Mouse (Mus musculus) midbrain, embryonic 14.5 days (tissue): Measurements from ENCODE around the gene S1pr5. TPM values are rescaled to one million over a fixed set of nuclear protein-coding genes. Genes with fewer than 3 reads are reported as not detected.
A peak's percentile ranks its signal among the peaks of the same experiment; 100 is the strongest.
"Not testable (repeated sequence)": the region's sequence is repeated elsewhere in the genome, so short reads cannot be mapped to it uniquely, and the experiment has no call there.

Experiments used
- ATAC-seq: fragments of 200-750 bp; cut with Nextera tagmentation; 2 replicates; pipeline ENCODE4 v1.8.0; 2017; ENCODE audit warnings: moderate number of reproducible peaks, moderate library complexity; ENCODE audit not compliant: low FRiP score, low TSS enrichment
- DNase-seq: peaks from one replicate; pipeline ENCODE4 v3.0.0-alpha.2; 2015
- H3K27ac ChIP-seq: fragments of 300-500 bp; sonication (generic); replicated peaks from 2 replicates; pipeline ENCODE4 v1.5.1; 2014; ENCODE audit warnings: mild to moderate bottlenecking, low read depth, low read length, moderate library complexity
- H3K27me3 ChIP-seq: fragments of 300-500 bp; sonication (generic); 2 replicates; pipeline ENCODE4 v1.6.1; 2014; ENCODE audit warnings: low read length, control low read depth, mixed read lengths; ENCODE audit not compliant: control insufficient read depth, insufficient read depth
- H3K36me3 ChIP-seq: fragments of 300-500 bp; sonication (generic); 2 replicates; pipeline ENCODE4 v1.6.1; 2014; ENCODE audit warnings: low read length, control low read depth; ENCODE audit not compliant: control insufficient read depth, insufficient read depth
- H3K4me1 ChIP-seq: fragments of 300-500 bp; sonication (generic); 2 replicates; pipeline ENCODE4 v1.6.1; 2014; ENCODE audit warnings: mild to moderate bottlenecking, antibody characterized with exemption, low read length, control low read depth; ENCODE audit not compliant: control insufficient read depth, insufficient read depth
- H3K4me2 ChIP-seq: fragments of 300-500 bp; sonication (generic); 2 replicates; pipeline ENCODE4 v1.6.1; 2014; ENCODE audit warnings: mild to moderate bottlenecking, low read length, moderate library complexity
- H3K4me3 ChIP-seq: fragments of 300-500 bp; sonication (generic); replicated peaks from 2 replicates; pipeline ENCODE4 v1.5.1; 2014; ENCODE audit warnings: low read depth, low read length
- H3K9ac ChIP-seq: fragments of 300-500 bp; sonication (generic); replicated peaks from 2 replicates; pipeline ENCODE4 v1.6.1; 2014; ENCODE audit warnings: mild to moderate bottlenecking, low read length, moderate library complexity
- H3K9me3 ChIP-seq: fragments of 300-500 bp; sonication (generic); 2 replicates; pipeline ENCODE4 v1.6.1; 2016; ENCODE audit warnings: low read length, control low read depth, mixed read lengths; ENCODE audit not compliant: control insufficient read depth
- WGBS: fragments of 180-500 bp; shearing (Covaris S2); extraction: QIAGEN DNeasy Blood & Tissue Kit; methylation state at CpG from one replicate; pipeline ENCODE4 v1.1.7; 2014; 5-methylcytosine and 5-hydroxymethylcytosine counted together
- polyA plus RNA-seq: library from polyadenylated mRNA; unstranded; fragments of >200 nt; fragmentation: Nextera tagmentation; extraction: Ambion mirVana; gene quantifications from 2 replicates; pipeline ENCODE4 v1.2.1, GENCODE M21; 2014

Gene S1pr5
- polyA plus RNA-seq, 1 experiment from 2014 or later: 2.3 TPM

DNA sequence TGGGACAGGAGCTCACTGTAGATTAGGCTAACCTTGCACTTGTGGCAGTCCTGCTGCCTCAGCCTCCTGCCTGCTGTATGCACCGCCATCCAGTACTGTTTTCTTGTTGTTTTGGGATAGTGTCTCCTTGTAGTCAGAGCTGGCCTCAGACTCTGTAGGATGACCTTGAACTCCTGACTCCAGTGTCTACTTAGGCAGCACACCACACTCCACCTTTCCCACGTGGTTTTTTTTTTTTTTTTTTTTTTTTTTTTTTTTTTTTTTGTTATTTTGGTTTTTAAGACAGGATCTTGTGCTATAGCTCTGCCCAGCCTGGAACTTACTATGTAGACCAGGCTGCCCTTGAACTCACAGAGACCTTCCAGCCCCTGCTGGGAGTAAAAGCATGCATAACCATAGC is 39.6 kb downstream of the S1pr5 start:
- H3K27ac ChIP-seq: no peak overlapping the region
- H3K27me3 ChIP-seq: no peaks in the 10 kb centered on the region
- no peak for DNase-seq
- H3K36me3 ChIP-seq: peaks cover 42% of the 10 kb centered on the region
- no peaks in the 10 kb centered on the region for H3K4me1 ChIP-seq
- H3K4me3 ChIP-seq: no peak overlapping the region
- H3K4me2 ChIP-seq: no peak overlapping the region
- H3K9me3 ChIP-seq: no peaks in the 10 kb centered on the region
- ATAC-seq: no peak
- 69% methylated on average over 2 of the region's 2 CpGs for WGBS
- H3K9ac ChIP-seq: no peak overlapping the region

DNA sequence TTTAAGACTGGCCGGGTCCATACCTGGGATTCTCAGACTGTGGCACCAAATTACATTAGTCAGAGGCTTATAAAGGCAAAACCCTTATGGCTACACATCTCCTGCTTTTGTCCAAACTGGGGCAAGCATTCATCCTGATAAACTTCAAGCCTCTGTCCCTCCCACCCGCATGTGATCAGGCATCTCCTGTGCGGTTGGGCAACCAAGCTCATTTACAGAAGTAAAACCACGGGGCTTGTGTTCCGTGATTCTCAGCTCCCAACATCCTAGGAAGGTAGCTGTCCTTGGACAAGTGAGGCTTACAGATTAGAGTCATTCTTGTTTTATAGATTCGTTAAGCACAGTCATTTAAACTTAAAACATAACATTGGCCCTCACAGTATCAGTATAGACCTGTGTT is 41.4 kb downstream of the S1pr5 start:
- DNase-seq (no peak), ATAC-seq (no peak)
- H3K27me3 ChIP-seq: no peaks in the 10 kb centered on the region
- H3K4me1 ChIP-seq: no peaks in the 10 kb centered on the region
- H3K4me3 ChIP-seq: no peak overlapping the region
- peaks cover 51% of the 10 kb centered on the region for H3K36me3 ChIP-seq
- H3K9ac ChIP-seq: no peak overlapping the region
- WGBS: 91% methylated on average over 6 of the region's 6 CpGs
- H3K9me3 ChIP-seq: no peaks in the 10 kb centered on the region
- H3K27ac ChIP-seq: no peak overlapping the region
- H3K4me2 ChIP-seq: no peak overlapping the region

- no peaks in the 10 kb centered on the region for H3K9me3 ChIP-seq
- no peak overlapping the region for H3K9ac ChIP-seq
- no peaks in the 10 kb centered on the region for H3K27me3 ChIP-seq
- 4% methylated on average over 23 of the region's 23 CpGs for WGBS
- DNase-seq (peak; percentile 57), ATAC-seq (peak; percentile 48; the same call in 1 of the 2 replicates)
- no peaks in the 10 kb centered on the region for H3K4me1 ChIP-seq
- H3K4me3 ChIP-seq: peak overlapping the region; percentile 23
- 0 out of 2 replicates have a peak overlapping the region, but pooled peaks have one; percentile 3 for H3K27ac ChIP-seq
- peaks cover 46% of the 10 kb centered on the region for H3K36me3 ChIP-seq
- H3K4me2 ChIP-seq: peak overlapping the region; percentile 44
Measured at GRCm38 (mm10) chr9:21204528-21205272, 43.5 kb downstream of the S1pr5 start.

GRCm38 (mm10) chr9:21204156-21204527 is 44.1 kb downstream of the S1pr5 start:
- Histone ChIP-seq H3K4me3 (no peak overlapping the region), H3K36me3 (peaks cover 46% of the 10 kb centered on the region), H3K27me3 (no peaks in the 10 kb centered on the region), H3K4me1 (no peaks in the 10 kb centered on the region), H3K9me3 (no peaks in the 10 kb centered on the region), H3K4me2 (peak overlapping the region; percentile 44), H3K27ac (0 out of 2 replicates have a peak overlapping the region, but pooled peaks have one; percentile 3), H3K9ac (no peak overlapping the region)
- no peak for DNase-seq
- 24% methylated on average over 8 of the region's 8 CpGs for WGBS
- no peak for ATAC-seq

GRCm38 (mm10) chr9:21198960-21199359 is 49.3 kb downstream of the S1pr5 start:
- Histone ChIP-seq H3K4me3 (no peak overlapping the region), H3K4me2 (no peak overlapping the region), H3K9me3 (no peaks in the 10 kb centered on the region), H3K9ac (no peak overlapping the region), H3K27me3 (no peaks in the 10 kb centered on the region), H3K27ac (no peak overlapping the region), H3K36me3 (peaks cover 21% of the 10 kb centered on the region), H3K4me1 (peaks cover 21% of the 10 kb centered on the region)
- 78% methylated on average over 3 of the region's 3 CpGs for WGBS
- ATAC-seq (no peak), DNase-seq (no peak)

GRCm38 (mm10) chr9:21197981-21198380 is 50.3 kb downstream of the S1pr5 start:
- ATAC-seq (peak; percentile 80), DNase-seq (peak; percentile 91)
- Histone ChIP-seq H3K27me3 (no peaks in the 10 kb centered on the region), H3K27ac (0 out of 2 replicates have a peak overlapping the region, but pooled peaks have one; percentile 26), H3K4me2 (peak overlapping the region; percentile 67), H3K4me1 (peaks cover 21% of the 10 kb centered on the region), H3K4me3 (peak overlapping the region; percentile 62), H3K9ac (peak overlapping the region; percentile 72), H3K36me3 (peaks cover 12% of the 10 kb centered on the region), H3K9me3 (no peaks in the 10 kb centered on the region)
- WGBS: 6% methylated on average over 4 of the region's 4 CpGs

GRCm38 (mm10) chr9:21196521-21197433 is 51.5 kb downstream of the S1pr5 start:
- Histone ChIP-seq H3K9ac (peak overlapping the region; percentile 72), H3K27ac (peak overlapping the region; percentile 68), H3K4me2 (peak overlapping the region; percentile 67), H3K4me1 (peaks cover 21% of the 10 kb centered on the region), H3K27me3 (no peaks in the 10 kb centered on the region), H3K4me3 (peak overlapping the region; percentile 62), H3K9me3 (no peaks in the 10 kb centered on the region), H3K36me3 (peaks cover 8% of the 10 kb centered on the region)
- peak; percentile 86 for DNase-seq
- peak; percentile 82 for ATAC-seq
- WGBS: 15% methylated on average over 19 of the region's 19 CpGs

GRCm38 (mm10) chr9:21195736-21196505 is 52.3 kb downstream of the S1pr5 start:
- not testable (repeated sequence) for H3K9me3 ChIP-seq, DNase-seq, H3K9ac ChIP-seq, H3K36me3 ChIP-seq, H3K27ac ChIP-seq, H3K4me3 ChIP-seq, H3K27me3 ChIP-seq
- Histone ChIP-seq H3K4me1 (peaks cover 21% of the 10 kb centered on the region), H3K4me2 (peak overlapping the region; percentile 67; the same call in 1 of the 2 replicates)
- 46% methylated on average over 7 of the region's 7 CpGs for WGBS
- peak; percentile 2; the same call in 1 of the 2 replicates for ATAC-seq
